Comparison of ENCODE assay signal across 8 mouse cellular contexts in genomic region chr13:110018941-110019743, GRCm38 (mm10).
DNase-seq lines count a peak whose midpoint lies in the region; ATAC-seq lines count a peak whose summit lies in the region.

No protein-coding gene starts in this region.

- H3K4me2 ChIP-seq in heart, embryonic 16.5 days (ENCODE audit: low read depth, low read length) = peak overlapping the region; percentile 94
- H3K4me2 ChIP-seq in midbrain, embryonic 13.5 days (replicated peaks) = peak overlapping the region; percentile 80

- H3K27ac ChIP-seq in heart, embryonic 16.5 days (ENCODE audit: low read length) = 0 out of 2 replicates have a peak overlapping the region, but pooled peaks have one; percentile 15
- peak overlapping the region; percentile 81 for H3K27ac ChIP-seq in midbrain, embryonic 13.5 days

- ATAC-seq in heart, embryonic 16.5 days (replicated peaks; ENCODE audit: extremely low read depth, insufficient read depth, low FRiP score) = peak; percentile 25; the same call in 1 of the 2 replicates
- peak; percentile 73 for ATAC-seq in midbrain, embryonic 13.5 days
- ATAC-seq in erythroid progenitor cell, adult 5-6 weeks (replicated peaks; ENCODE audit: low FRiP score, poor library complexity, severe bottlenecking) = no peak

- WGBS in heart, embryonic 16.5 days = 3% methylated on average over 20 of the region's 20 CpGs
- 1% methylated on average over 20 of the region's 20 CpGs for WGBS in midbrain, embryonic 13.5 days

- peak; percentile 21 for DNase-seq in right cerebral cortex, postnatal 4 days
- no peak for DNase-seq in right cerebral cortex, adult 18-20 months
- peak; percentile 29 to 36 for DNase-seq in cerebellum, postnatal 25 days
- peak; percentile 3 to 12 for DNase-seq in kidney, postnatal 36 days
- DNase-seq in layer of hippocampus, postnatal 25 days (ENCODE audit: extremely low spot score in 1 of 2, low spot score in 1 of 2) = no peak

- peak overlapping the region; percentile 64 for H3K9ac ChIP-seq in heart, embryonic 16.5 days (ENCODE audit: low read length)
- H3K9ac ChIP-seq in midbrain, embryonic 13.5 days (replicated peaks) = peak overlapping the region; percentile 65

- no peaks in the 10 kb centered on the region for H3K9me3 ChIP-seq in heart, embryonic 16.5 days (replicated peaks; ENCODE audit: control insufficient read depth, low read length)
- no peaks in the 10 kb centered on the region for H3K9me3 ChIP-seq in midbrain, embryonic 13.5 days

- no peaks in the 10 kb centered on the region for H3K36me3 ChIP-seq in heart, embryonic 16.5 days (ENCODE audit: control insufficient read depth, insufficient read depth)
- no peaks in the 10 kb centered on the region for H3K36me3 ChIP-seq in midbrain, embryonic 13.5 days

- peak overlapping the region; percentile 64 for H3K4me3 ChIP-seq in heart, embryonic 16.5 days (ENCODE audit: low read length)
- H3K4me3 ChIP-seq in midbrain, embryonic 13.5 days (replicated peaks) = peak overlapping the region; percentile 39

- no peaks in the 10 kb centered on the region for H3K27me3 ChIP-seq in heart, embryonic 16.5 days (ENCODE audit: control insufficient read depth, insufficient read depth, low read length)
- H3K27me3 ChIP-seq in midbrain, embryonic 13.5 days = no peaks in the 10 kb centered on the region; the same call in none of the 2 replicates

- peaks cover 8% of the 10 kb centered on the region; the same call in 1 of the 2 replicates for H3K4me1 ChIP-seq in heart, embryonic 16.5 days (ENCODE audit: control insufficient read depth, insufficient read depth, low read length)
- H3K4me1 ChIP-seq in midbrain, embryonic 13.5 days (replicated peaks) = peaks cover 21% of the 10 kb centered on the region

Comparison
In these comparisons a context has a peak if more than half of its experiments do, and no peak if none do; other contexts are left out.
1. DNase-seq: peak in right cerebral cortex, postnatal 4 days (single experiment), cerebellum, postnatal 25 days (2 of 2) and kidney, postnatal 36 days (2 of 2); none in right cerebral cortex, adult 18-20 months (single experiment) and layer of hippocampus, postnatal 25 days (0 of 2).